Mouse (Mus musculus) myocyte (in vitro differentiated cells): Measurements from ENCODE around the gene Rtn4r.
A peak's percentile ranks its signal among the peaks of the same experiment; 100 is the strongest.

Source experiments
- CEBPB ChIP-seq: IDR thresholded peaks from 2 replicates; pipeline ENCODE4 v1.6.1; 2011; ENCODE audit warnings: mild to moderate bottlenecking, moderate library complexity; ENCODE audit not compliant: poor library complexity, insufficient read depth, severe bottlenecking
- E2F4 ChIP-seq: IDR thresholded peaks from one replicate; pipeline ENCODE4 v1.6.1; 2011; ENCODE audit warnings: mild to moderate bottlenecking, control low read depth, moderate library complexity; ENCODE audit not compliant: insufficient read depth
- MYOD1 ChIP-seq, 3 experiments: IDR thresholded peaks; one replicate each; pipeline ENCODE4 v1.6.1; 2011; ENCODE audit warnings: control low read depth in 2 of 3, low read depth in 2 of 3, mild to moderate bottlenecking in 2 of 3, moderate library complexity in 1 of 3; ENCODE audit not compliant: insufficient read length in 2 of 3, control insufficient read depth in 1 of 3
- POLR2A ChIP-seq: IDR thresholded peaks from one replicate; pipeline ENCODE4 v1.6.1; 2011; ENCODE audit warnings: low read depth, mild to moderate bottlenecking, control low read depth, moderate library complexity; ENCODE audit not compliant: insufficient read length
- POLR2AphosphoS2 ChIP-seq: IDR thresholded peaks from one replicate; pipeline ENCODE4 v1.6.1; 2011; ENCODE audit warnings: low read depth, control low read depth; ENCODE audit not compliant: insufficient read length
- USF1 ChIP-seq: IDR thresholded peaks from one replicate; pipeline ENCODE4 v1.6.1; 2011; ENCODE audit warnings: low read depth, mild to moderate bottlenecking, control low read depth, moderate library complexity

DNA sequence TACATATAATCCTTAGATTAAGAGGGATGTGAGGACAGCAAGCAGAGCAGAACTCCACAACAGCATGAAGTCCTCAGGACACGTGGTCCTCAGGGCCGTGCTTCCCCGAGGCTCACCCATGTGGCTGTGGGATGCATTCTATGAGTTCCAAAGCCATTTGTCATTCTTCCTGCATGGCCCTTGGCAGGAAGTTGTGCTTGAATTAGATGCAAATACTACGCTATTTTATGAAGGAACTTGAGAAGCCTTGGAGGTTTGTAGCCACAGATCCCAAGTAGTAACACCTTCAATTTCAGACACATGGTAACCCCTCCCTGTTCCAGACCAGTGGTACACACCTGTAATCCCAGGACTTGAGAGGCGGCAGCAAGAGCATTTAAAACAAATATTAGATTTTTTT lies 31.1 kb upstream of the Rtn4r start:
- TF ChIP-seq USF1 (peak; percentile 93), POLR2A (no peak), MYOD1 (IDR thresholded peaks at IDR 0.05; ENCODE audit: control insufficient read depth in 1 of 3, insufficient read length in 2 of 3, low read depth in 2 of 3) (no peak), E2F4 (no peak), CEBPB (no peak), POLR2AphosphoS2 (no peak)
